8 mouse cellular contexts compared by ENCODE assay signal in genomic region chr2:25558774-25559173, GRCm38 (mm10). TPM values are rescaled to one million over a fixed set of nuclear protein-coding genes. Genes with fewer than 3 reads are reported as not detected.
DNase-seq lines count a peak whose midpoint lies in the region; ATAC-seq and TF ChIP-seq lines count a peak whose summit lies in the region.

No protein-coding gene starts in this region.

- peaks cover 25% of the 10 kb centered on the region for H3K4me1 ChIP-seq in heart, embryonic 13.5 days
- peaks cover 10% of the 10 kb centered on the region for H3K4me1 ChIP-seq in bone marrow macrophage, adult 2 months (ENCODE audit: control insufficient read depth, insufficient read depth, low read length)
- peaks cover 28% of the 10 kb centered on the region for H3K4me1 ChIP-seq in hindbrain, embryonic 13.5 days (replicated peaks)
- H3K4me1 ChIP-seq in midbrain, embryonic 12.5 days: peaks cover 21% of the 10 kb centered on the region

- DNase-seq in heart, adult 9 months (ENCODE audit: low spot score in 2 of 2): no peak
- DNase-seq in adrenal gland, adult 2 months: no peak
- no peak for DNase-seq in left cerebral cortex, postnatal 14 days (ENCODE audit: low spot score in 2 of 2)
- no peak for DNase-seq in adrenal gland, postnatal 10 days

- WGBS in heart, embryonic 13.5 days: 77% methylated on average over 6 of the region's 6 CpGs
- 76% methylated on average over 6 of the region's 6 CpGs for WGBS in hindbrain, embryonic 13.5 days
- 78% methylated on average over 6 of the region's 6 CpGs for WGBS in midbrain, embryonic 12.5 days

- H3K27me3 ChIP-seq in heart, embryonic 13.5 days (replicated peaks): no peaks in the 10 kb centered on the region
- no peaks in the 10 kb centered on the region for H3K27me3 ChIP-seq in hindbrain, embryonic 13.5 days
- H3K27me3 ChIP-seq in midbrain, embryonic 12.5 days: no peaks in the 10 kb centered on the region

- H3K9me3 ChIP-seq in heart, embryonic 13.5 days: no peaks in the 10 kb centered on the region
- no peaks in the 10 kb centered on the region for H3K9me3 ChIP-seq in hindbrain, embryonic 13.5 days
- no peaks in the 10 kb centered on the region for H3K9me3 ChIP-seq in midbrain, embryonic 12.5 days

- TF ChIP-seq POLR2A in bone marrow macrophage, adult 2 months (IDR thresholded peaks at IDR 0.05; ENCODE audit: borderline replicate concordance, low read depth, low read length): no peak

- intact Hi-C loops in left cerebral cortex, postnatal 14 days (cut with DNase I): no loop called here

- peak overlapping the region; percentile 86 for H3K4me2 ChIP-seq in heart, embryonic 13.5 days
- H3K4me2 ChIP-seq in hindbrain, embryonic 13.5 days: peak overlapping the region; percentile 97
- peak overlapping the region; percentile 93 for H3K4me2 ChIP-seq in midbrain, embryonic 12.5 days (replicated peaks)

- H3K9ac ChIP-seq in heart, embryonic 13.5 days: peak overlapping the region; percentile 99
- H3K9ac ChIP-seq in hindbrain, embryonic 13.5 days: peak overlapping the region; percentile 99
- peak overlapping the region; percentile 98 for H3K9ac ChIP-seq in midbrain, embryonic 12.5 days (replicated peaks)

- peaks cover 39% of the 10 kb centered on the region for H3K36me3 ChIP-seq in heart, embryonic 13.5 days
- peaks cover 40% of the 10 kb centered on the region for H3K36me3 ChIP-seq in hindbrain, embryonic 13.5 days
- H3K36me3 ChIP-seq in midbrain, embryonic 12.5 days: peaks cover 36% of the 10 kb centered on the region

- H3K27ac ChIP-seq in heart, embryonic 13.5 days (replicated peaks): no peak overlapping the region
- H3K27ac ChIP-seq in bone marrow macrophage, adult 2 months (ENCODE audit: insufficient read depth, low read depth, low read length): no peak overlapping the region
- H3K27ac ChIP-seq in hindbrain, embryonic 13.5 days: 0 out of 2 replicates have a peak overlapping the region, but pooled peaks have one; percentile 83
- H3K27ac ChIP-seq in midbrain, embryonic 12.5 days (replicated peaks): no peak overlapping the region

- H3K4me3 ChIP-seq in heart, embryonic 13.5 days: peak overlapping the region; percentile 99
- H3K4me3 ChIP-seq in bone marrow macrophage, adult 2 months (ENCODE audit: insufficient read depth, low read length): peak overlapping the region; percentile 86
- H3K4me3 ChIP-seq in hindbrain, embryonic 13.5 days: peak overlapping the region; percentile 97
- peak overlapping the region; percentile 98 for H3K4me3 ChIP-seq in midbrain, embryonic 12.5 days

- no peak for TF ChIP-seq CTCF in bone marrow macrophage, adult 2 months (IDR thresholded peaks at IDR 0.05; ENCODE audit: low read depth, low read length)

- no peak for ATAC-seq in heart, embryonic 13.5 days (ENCODE audit: extremely low read depth, insufficient number of reproducible peaks, low FRiP score, low TSS enrichment)
- ATAC-seq in hindbrain, embryonic 13.5 days (ENCODE audit: low FRiP score): no peak
- ATAC-seq in midbrain, embryonic 12.5 days (ENCODE audit: low FRiP score, low read depth): no peak

RNA-seq across cellular contexts. Expression of gene Edf1, which starts 1.1 kb away (rescaled TPM):
- 277 and 302 TPM in 2 replicates for polyA plus RNA-seq in heart, embryonic 13.5 days (2015; fragmentation: Nextera tagmentation; extraction: Ambion mirVana)
- polyA plus RNA-seq in bone marrow macrophage, adult 2 months (2012; ENCODE audit: insufficient read depth, insufficient read length, missing spikeins): 142 and 160 TPM in 2 replicates
- 409 and 436 TPM in 2 replicates for polyA plus RNA-seq in hindbrain, embryonic 13.5 days (2015; fragmentation: Nextera tagmentation; extraction: Ambion mirVana)
- 362 and 366 TPM in 2 replicates for polyA plus RNA-seq in midbrain, embryonic 12.5 days (2016; fragmentation: Nextera tagmentation; extraction: Ambion mirVana)
- 100 to 1,000 TPM; 307 to 329 TPM for total RNA-seq in adrenal gland, adult 2 months (2021)
- 127 and 140 TPM in 2 replicates for polyA plus RNA-seq in adrenal gland, adult 2 months (2012; rRNA removed)
- 100 to 1,000 TPM; 190 to 202 TPM for total RNA-seq in left cerebral cortex, postnatal 14 days (2021)
- 100 to 1,000 TPM; 266 to 285 TPM for total RNA-seq in adrenal gland, postnatal 10 days (2021)

RNA-seq across cellular contexts. Expression of gene Traf2, which starts 12.0 kb away (rescaled TPM):
- polyA plus RNA-seq in heart, embryonic 13.5 days (2015; fragmentation: Nextera tagmentation; extraction: Ambion mirVana): 21.0 and 22.9 TPM in 2 replicates
- polyA plus RNA-seq in bone marrow macrophage, adult 2 months (2012; ENCODE audit: insufficient read depth, insufficient read length, missing spikeins): 14.8 and 15.5 TPM in 2 replicates
- polyA plus RNA-seq in hindbrain, embryonic 13.5 days (2015; fragmentation: Nextera tagmentation; extraction: Ambion mirVana): 21.1 and 21.2 TPM in 2 replicates
- polyA plus RNA-seq in midbrain, embryonic 12.5 days (2016; fragmentation: Nextera tagmentation; extraction: Ambion mirVana): 32.3 and 32.4 TPM in 2 replicates
- total RNA-seq in adrenal gland, adult 2 months (2021): 10 to 100 TPM; 22.3 to 29.0 TPM
- polyA plus RNA-seq in adrenal gland, adult 2 months (2012; rRNA removed): 11.1 and 12.7 TPM in 2 replicates
- 1 to 10 TPM; 9.1 to 9.5 TPM for total RNA-seq in left cerebral cortex, postnatal 14 days (2021)
- total RNA-seq in adrenal gland, postnatal 10 days (2021): 10 to 100 TPM; 18.0 to 22.7 TPM

RNA-seq across cellular contexts. Expression of gene Mamdc4, which starts 15.9 kb away (rescaled TPM):
- polyA plus RNA-seq in heart, embryonic 13.5 days (2015; fragmentation: Nextera tagmentation; extraction: Ambion mirVana): 4.6 and 7.3 TPM in 2 replicates
- 0.60 and 1.3 TPM in 2 replicates for polyA plus RNA-seq in bone marrow macrophage, adult 2 months (2012; ENCODE audit: insufficient read depth, insufficient read length, missing spikeins)
- polyA plus RNA-seq in hindbrain, embryonic 13.5 days (2015; fragmentation: Nextera tagmentation; extraction: Ambion mirVana): 2.3 and 2.6 TPM in 2 replicates
- polyA plus RNA-seq in midbrain, embryonic 12.5 days (2016; fragmentation: Nextera tagmentation; extraction: Ambion mirVana): 5.1 and 7.2 TPM in 2 replicates
- total RNA-seq in adrenal gland, adult 2 months (2021): 1 to 10 TPM; 2.3 to 7.4 TPM
- 4.2 and 8.8 TPM in 2 replicates for polyA plus RNA-seq in adrenal gland, adult 2 months (2012; rRNA removed)
- total RNA-seq in left cerebral cortex, postnatal 14 days (2021): 1 to 10 TPM; 1.8 to 2.1 TPM
- 1 to 10 TPM; 1.6 to 6.3 TPM for total RNA-seq in adrenal gland, postnatal 10 days (2021)

RNA-seq across cellular contexts. Expression of gene Phpt1, which starts 16.2 kb away (rescaled TPM):
- polyA plus RNA-seq in heart, embryonic 13.5 days (2015; fragmentation: Nextera tagmentation; extraction: Ambion mirVana): 177 and 199 TPM in 2 replicates
- polyA plus RNA-seq in bone marrow macrophage, adult 2 months (2012; ENCODE audit: insufficient read depth, insufficient read length, missing spikeins): 20.0 and 23.0 TPM in 2 replicates
- polyA plus RNA-seq in hindbrain, embryonic 13.5 days (2015; fragmentation: Nextera tagmentation; extraction: Ambion mirVana): 179 and 182 TPM in 2 replicates
- polyA plus RNA-seq in midbrain, embryonic 12.5 days (2016; fragmentation: Nextera tagmentation; extraction: Ambion mirVana): 166 and 173 TPM in 2 replicates
- 10 to 100 TPM; 53.5 to 54.1 TPM for total RNA-seq in adrenal gland, adult 2 months (2021)
- polyA plus RNA-seq in adrenal gland, adult 2 months (2012; rRNA removed): 36.7 and 53.4 TPM in 2 replicates
- 100 to 1,000 TPM in 1 of 2 experiments, 10 to 100 TPM in 1; 93.5 to 105 TPM for total RNA-seq in left cerebral cortex, postnatal 14 days (2021)
- 10 to 100 TPM; 63.5 to 82.8 TPM for total RNA-seq in adrenal gland, postnatal 10 days (2021)

RNA-seq across cellular contexts. Expression of gene Ajm1, which starts 22.8 kb away (rescaled TPM):
- 0.14 and 0.27 TPM in 2 replicates for polyA plus RNA-seq in heart, embryonic 13.5 days (2015; fragmentation: Nextera tagmentation; extraction: Ambion mirVana)
- polyA plus RNA-seq in bone marrow macrophage, adult 2 months (2012; ENCODE audit: insufficient read depth, insufficient read length, missing spikeins): 0.11 and 0.21 TPM in 2 replicates
- polyA plus RNA-seq in hindbrain, embryonic 13.5 days (2015; fragmentation: Nextera tagmentation; extraction: Ambion mirVana): 8.1 and 8.2 TPM in 2 replicates
- 1.8 and 1.9 TPM in 2 replicates for polyA plus RNA-seq in midbrain, embryonic 12.5 days (2016; fragmentation: Nextera tagmentation; extraction: Ambion mirVana)
- 1 to 10 TPM; 1.4 to 2.1 TPM for total RNA-seq in adrenal gland, adult 2 months (2021)
- polyA plus RNA-seq in adrenal gland, adult 2 months (2012; rRNA removed): 10.5 and 13.5 TPM in 2 replicates
- total RNA-seq in left cerebral cortex, postnatal 14 days (2021): 100 to 1,000 TPM; 123 to 129 TPM
- 1 to 10 TPM; 1.8 to 2.2 TPM for total RNA-seq in adrenal gland, postnatal 10 days (2021)
